Mouse (Mus musculus) cortical plate, adult 2 months (tissue): ENCODE measurements around the gene Gm21671.
"Not testable (repeated sequence)": the region's sequence is repeated elsewhere in the genome, so short reads cannot be mapped to it uniquely, and the experiment has no call there.

ENCODE experiments used
- CTCF ChIP-seq: fragments of 200-500 bp; IDR thresholded peaks from 2 replicates; pipeline ENCODE4 v1.5.1; 2011; ENCODE audit warnings: mild to moderate bottlenecking, control low read depth, low read length; ENCODE audit not compliant: insufficient read depth; ENCODE audit errors: extremely low read depth
- POLR2A ChIP-seq: fragments of 200-500 bp; IDR thresholded peaks from 2 replicates; pipeline ENCODE4 v1.6.1; 2011; ENCODE audit warnings: mild to moderate bottlenecking, low read length, control low read depth; ENCODE audit not compliant: insufficient read depth; ENCODE audit errors: extremely low read depth

- TF ChIP-seq CTCF, POLR2A: not testable (repeated sequence)
Measured at GRCm38 (mm10) chr5:25972563-25972962, 18.3 kb upstream of the Gm21671 start, which contains the start of gene Gm21680.
